Mouse (Mus musculus) ES-Bruce4 (cell line): ENCODE measurements around the gene Rps3a1. TPM values are rescaled to one million over a fixed set of nuclear protein-coding genes. Genes with fewer than 3 reads are reported as not detected.
"Not testable (repeated sequence)": the region's sequence is repeated elsewhere in the genome, so short reads cannot be mapped to it uniquely, and the experiment has no call there.

Experiments
- H3K27ac ChIP-seq: 2 replicates; pipeline ENCODE4 v1.5.1; 2012; ENCODE audit warnings: low read length, inconsistent platforms; ENCODE audit not compliant: insufficient read depth
- H3K27me3 ChIP-seq: 2 replicates; pipeline ENCODE4 v1.6.1; 2012; ENCODE audit warnings: mild to moderate bottlenecking, low read length, inconsistent platforms; ENCODE audit not compliant: control insufficient read depth, poor library complexity, insufficient read depth, severe bottlenecking
- H3K36me3 ChIP-seq: 2 replicates; pipeline ENCODE4 v1.6.1; 2012; ENCODE audit warnings: inconsistent platforms, mild to moderate bottlenecking, low read length, moderate library complexity; ENCODE audit not compliant: control insufficient read depth, poor library complexity, insufficient read depth, severe bottlenecking
- H3K4me1 ChIP-seq: one replicate; pipeline ENCODE4 v1.8.1; 2011; ENCODE audit warnings: low read length; ENCODE audit not compliant: control insufficient read depth, insufficient read depth
- H3K4me3 ChIP-seq: 2 replicates; pipeline ENCODE4 v1.5.1; 2011; ENCODE audit warnings: low read depth, mild to moderate bottlenecking, low read length
- H3K9ac ChIP-seq: 2 replicates; pipeline ENCODE4 v1.6.1; 2012; ENCODE audit warnings: low read depth, mild to moderate bottlenecking, inconsistent platforms; ENCODE audit not compliant: poor library complexity, severe bottlenecking
- H3K9me3 ChIP-seq: replicated peaks from 2 replicates; pipeline ENCODE4 v1.6.1; 2012; ENCODE audit warnings: mild to moderate bottlenecking, low read length, inconsistent platforms; ENCODE audit not compliant: control insufficient read depth, poor library complexity, insufficient read depth, severe bottlenecking
- CTCF ChIP-seq: IDR thresholded peaks from one replicate; pipeline ENCODE4 v1.8.1; 2011; ENCODE audit warnings: low read depth, low read length
- EP300 ChIP-seq: IDR thresholded peaks from 2 replicates; pipeline ENCODE4 v1.6.1; 2011; ENCODE audit warnings: low read depth, low read length; ENCODE audit not compliant: insufficient read depth
- POLR2A ChIP-seq: IDR thresholded peaks from one replicate; pipeline ENCODE4 v1.8.1; 2011; ENCODE audit warnings: low read length; ENCODE audit not compliant: insufficient read depth
- polyA plus RNA-seq: library from polyadenylated mRNA; stranded (reverse); fragments of >200 nt; gene quantifications from 2 replicates; pipeline ENCODE4 v1.2.4, GENCODE M21; 2011; ENCODE audit warnings: low read depth; ENCODE audit not compliant: missing spikeins, insufficient read depth, insufficient read length

The Rps3a1 gene
- polyA plus RNA-seq, 1 experiment, result 1,750 TPM

GRCm38 (mm10) chr3:86110077-86110476 lies 32.4 kb downstream of the Rps3a1 start:
- H3K27ac ChIP-seq, result no peak overlapping the region
- no peak overlapping the region for H3K9ac ChIP-seq

GRCm38 (mm10) chr3:86109099-86109498 lies 33.4 kb downstream of the Rps3a1 start:
- no peak for TF ChIP-seq EP300
- no peak for TF ChIP-seq CTCF
- no peak for TF ChIP-seq POLR2A
- no peaks in the 10 kb centered on the region for H3K27me3 ChIP-seq
- H3K36me3 ChIP-seq, result no peaks in the 10 kb centered on the region
- no peak overlapping the region for H3K4me3 ChIP-seq
- no peaks in the 10 kb centered on the region for H3K4me1 ChIP-seq
- H3K9ac ChIP-seq, result no peak overlapping the region
- H3K9me3 ChIP-seq, result no peaks in the 10 kb centered on the region
- no peak overlapping the region for H3K27ac ChIP-seq

More at GRCm38 (mm10) chr3:86110077-86110476, 32.4 kb downstream of the Rps3a1 start:
- TF ChIP-seq POLR2A (no peak), CTCF (peak; percentile 39)
- no peaks in the 10 kb centered on the region for H3K27me3 ChIP-seq
- H3K4me3 ChIP-seq, result no peak overlapping the region
- no peaks in the 10 kb centered on the region for H3K4me1 ChIP-seq
- no peaks in the 10 kb centered on the region for H3K36me3 ChIP-seq
- no peaks in the 10 kb centered on the region for H3K9me3 ChIP-seq

- Histone ChIP-seq H3K9me3 (no peaks in the 10 kb centered on the region), H3K27ac (no peak overlapping the region), H3K27me3 (no peaks in the 10 kb centered on the region), H3K36me3 (no peaks in the 10 kb centered on the region), H3K4me3 (no peak overlapping the region), H3K4me1 (no peaks in the 10 kb centered on the region), H3K9ac (no peak overlapping the region)
- TF ChIP-seq CTCF (no peak), POLR2A (no peak), EP300 (no peak)
Observed at GRCm38 (mm10) chr3:86108576-86108975, 33.9 kb downstream of the Rps3a1 start.

DNA sequence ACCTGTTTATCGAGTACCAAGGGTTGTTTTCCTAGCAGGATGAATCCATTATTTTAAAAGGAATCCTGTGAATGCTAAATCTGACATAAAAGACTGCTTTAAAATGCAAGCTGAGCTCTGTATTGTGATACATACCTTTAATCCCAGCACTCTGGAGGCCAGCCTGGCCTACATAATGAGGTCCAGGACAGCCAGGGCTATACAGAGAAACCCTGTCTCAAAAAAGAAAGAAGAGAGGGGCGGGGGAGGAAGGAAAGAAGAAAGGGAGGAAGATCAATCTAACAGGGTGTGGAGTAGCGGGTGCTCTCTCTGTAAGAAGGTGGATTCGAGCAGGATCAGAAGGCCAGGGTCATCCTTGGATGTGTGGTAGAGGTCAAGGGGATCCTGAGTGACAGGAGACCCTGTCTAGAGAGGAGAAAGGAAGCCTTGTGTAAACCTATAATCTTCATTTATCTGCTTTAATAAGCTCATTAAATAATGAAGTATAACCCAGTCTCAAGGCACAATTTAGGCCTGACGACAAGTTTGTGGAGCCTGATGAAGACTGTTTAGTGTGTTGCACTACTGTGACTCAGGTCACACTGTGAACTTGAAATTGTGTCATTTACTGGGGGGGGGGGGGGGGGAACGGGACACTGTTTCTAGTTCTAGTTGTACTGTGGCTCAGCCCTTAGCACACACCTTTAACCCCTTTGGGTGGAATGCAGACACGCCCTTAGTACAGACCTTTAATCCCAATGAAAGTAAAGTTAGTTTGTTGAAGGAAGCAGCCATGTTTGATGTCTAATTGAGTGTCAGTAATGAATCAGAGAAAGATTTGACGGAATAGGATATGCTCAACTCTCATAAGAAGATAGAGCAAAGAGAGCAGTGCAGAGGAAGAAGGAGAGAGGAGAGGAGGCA lies 34.6 kb downstream of the Rps3a1 start:
- Histone ChIP-seq H3K4me3 (no peak overlapping the region), H3K36me3 (no peaks in the 10 kb centered on the region), H3K27me3 (no peaks in the 10 kb centered on the region), H3K9me3 (no peaks in the 10 kb centered on the region), H3K4me1 (no peaks in the 10 kb centered on the region), H3K27ac (no peak overlapping the region), H3K9ac (no peak overlapping the region)
- TF ChIP-seq POLR2A (no peak), CTCF (no peak), EP300 (no peak)

- H3K4me3 ChIP-seq, result no peak overlapping the region
- H3K36me3 ChIP-seq, result no peaks in the 10 kb centered on the region
- no peaks in the 10 kb centered on the region for H3K9me3 ChIP-seq
- H3K27me3 ChIP-seq, result no peaks in the 10 kb centered on the region; the same call in 1 of the 2 replicates
- no peaks in the 10 kb centered on the region for H3K4me1 ChIP-seq
- TF ChIP-seq CTCF (no peak), EP300 (no peak), POLR2A (no peak)
- H3K9ac ChIP-seq, result no peak overlapping the region
- no peak overlapping the region for H3K27ac ChIP-seq
Observed at GRCm38 (mm10) chr3:86106086-86106632, 36.3 kb downstream of the Rps3a1 start.

DNA sequence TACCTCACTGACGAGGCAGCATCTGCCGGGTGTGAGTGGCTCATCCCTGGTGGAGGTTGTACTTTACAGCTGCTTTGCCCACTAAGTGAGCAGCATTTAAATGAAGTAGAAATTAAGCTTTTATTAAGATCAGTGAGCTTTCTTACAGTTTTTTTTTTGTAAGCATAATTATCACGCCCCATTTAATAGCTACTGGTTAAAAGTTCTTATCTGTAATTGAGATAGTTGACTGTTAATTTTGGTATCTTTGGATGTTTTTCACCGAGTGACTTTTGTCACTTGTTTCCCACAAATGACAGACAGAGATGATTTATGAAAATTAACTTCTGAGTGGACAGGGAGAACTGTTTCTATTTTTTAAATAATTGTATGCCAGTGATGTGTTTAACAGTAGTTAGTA lies 37.6 kb downstream of the Rps3a1 start:
- no peaks in the 10 kb centered on the region for H3K9me3 ChIP-seq
- no peak overlapping the region for H3K27ac ChIP-seq
- no peak for TF ChIP-seq CTCF
- no peak for TF ChIP-seq EP300
- TF ChIP-seq POLR2A, result no peak
- H3K27me3 ChIP-seq, result no peaks in the 10 kb centered on the region; the same call in 1 of the 2 replicates
- H3K36me3 ChIP-seq, result peaks cover 5% of the 10 kb centered on the region
- H3K4me3 ChIP-seq, result no peak overlapping the region
- H3K9ac ChIP-seq, result no peak overlapping the region
- H3K4me1 ChIP-seq, result no peaks in the 10 kb centered on the region

- not testable (repeated sequence) for H3K4me1 ChIP-seq, H3K4me3 ChIP-seq, H3K9me3 ChIP-seq, H3K27ac ChIP-seq, H3K9ac ChIP-seq, H3K36me3 ChIP-seq, H3K27me3 ChIP-seq
Observed at GRCm38 (mm10) chr3:86104433-86104832, 38.1 kb downstream of the Rps3a1 start.
